Mouse (Mus musculus) neural tube, embryonic 15.5 days (tissue): ENCODE measurements at regions not wholly inside any gene's neighbourhood (a gene's known extent, or its start where the extent isn't known, plus 50 kb on each side); places are given as distances from the start of the nearest gene placed in this dataset.
"Not testable (repeated sequence)": the region's sequence is repeated elsewhere in the genome, so short reads cannot be mapped to it uniquely, and the experiment has no call there.

Experiments used
- ATAC-seq: fragments of 200-750 bp; cut with Nextera tagmentation; 2 replicates; pipeline ENCODE4 v1.8.0; 2017; ENCODE audit warnings: mild to moderate bottlenecking, moderate TSS enrichment, moderate library complexity; ENCODE audit not compliant: low FRiP score
- H3K27ac ChIP-seq: fragments of 300-500 bp; sonication (generic); replicated peaks from 2 replicates; pipeline ENCODE4 v1.5.1; 2015; ENCODE audit warnings: mild to moderate bottlenecking, inconsistent platforms
- H3K27me3 ChIP-seq: fragments of 300-500 bp; sonication (generic); replicated peaks from 2 replicates; pipeline ENCODE4 v1.6.1; 2015; ENCODE audit warnings: inconsistent platforms
- H3K36me3 ChIP-seq: fragments of 300-500 bp; sonication (generic); 2 replicates; pipeline ENCODE4 v1.6.1; 2015; ENCODE audit warnings: inconsistent platforms
- H3K4me1 ChIP-seq: fragments of 300-500 bp; sonication (generic); 2 replicates; pipeline ENCODE4 v1.6.1; 2015; ENCODE audit warnings: inconsistent platforms
- H3K4me2 ChIP-seq: fragments of 300-500 bp; sonication (generic); 2 replicates; pipeline ENCODE4 v1.6.1; 2015; ENCODE audit warnings: inconsistent platforms, mild to moderate bottlenecking, moderate library complexity
- H3K4me3 ChIP-seq: fragments of 300-500 bp; sonication (generic); replicated peaks from 2 replicates; pipeline ENCODE4 v1.5.1; 2015; ENCODE audit warnings: mild to moderate bottlenecking, inconsistent platforms
- H3K9ac ChIP-seq: fragments of 300-500 bp; sonication (generic); replicated peaks from 2 replicates; pipeline ENCODE4 v1.6.1; 2015; ENCODE audit warnings: mild to moderate bottlenecking, inconsistent platforms
- H3K9me3 ChIP-seq: fragments of 300-500 bp; sonication (generic); replicated peaks from 2 replicates; pipeline ENCODE4 v1.6.1; 2016; ENCODE audit warnings: inconsistent platforms
- WGBS: fragments of 180-500 bp; shearing (Covaris S2); methylation state at CpG from one replicate; pipeline ENCODE4 v1.1.7; 2015; ENCODE audit warnings: mixed read lengths; 5-methylcytosine and 5-hydroxymethylcytosine counted together

DNA sequence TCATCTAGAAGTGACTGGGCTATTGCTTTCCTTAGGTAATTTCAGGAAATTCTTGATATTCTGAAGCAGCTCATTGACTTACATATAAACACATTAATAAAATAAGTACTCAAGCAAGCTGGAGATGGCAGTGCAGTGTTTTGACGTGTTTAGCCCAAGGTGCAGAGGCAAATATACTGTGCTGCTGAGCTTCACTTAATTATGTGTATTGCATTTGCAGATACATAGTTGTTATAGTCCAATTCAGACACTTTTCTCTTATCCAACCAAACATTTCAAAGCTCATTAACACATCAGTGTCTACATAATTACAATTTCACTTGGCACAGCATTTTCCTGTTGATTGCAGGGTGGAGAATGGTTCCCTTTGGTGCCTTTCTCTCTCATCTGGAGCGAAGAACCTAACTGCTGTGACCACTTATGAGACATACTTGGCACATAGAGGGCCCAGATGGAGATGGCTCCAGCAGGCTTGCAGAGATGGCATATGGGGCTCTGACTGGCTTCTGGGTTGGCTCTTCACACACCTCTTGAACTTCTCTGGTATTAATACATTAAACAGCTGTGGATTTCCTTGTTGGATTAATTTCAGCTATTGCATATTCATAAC is 803.9 kb upstream of the Gm10800 start:
- no peaks in the 10 kb centered on the region for H3K4me1 ChIP-seq
- H3K27ac ChIP-seq, result no peak overlapping the region
- H3K9ac ChIP-seq, result no peak overlapping the region
- no peaks in the 10 kb centered on the region for H3K9me3 ChIP-seq
- 43% methylated on average over 2 of the region's 2 CpGs for WGBS
- no peak overlapping the region for H3K4me3 ChIP-seq
- H3K4me2 ChIP-seq, result no peak overlapping the region
- no peaks in the 10 kb centered on the region for H3K36me3 ChIP-seq
- ATAC-seq, result peak; percentile 84
- H3K27me3 ChIP-seq, result no peaks in the 10 kb centered on the region

DNA sequence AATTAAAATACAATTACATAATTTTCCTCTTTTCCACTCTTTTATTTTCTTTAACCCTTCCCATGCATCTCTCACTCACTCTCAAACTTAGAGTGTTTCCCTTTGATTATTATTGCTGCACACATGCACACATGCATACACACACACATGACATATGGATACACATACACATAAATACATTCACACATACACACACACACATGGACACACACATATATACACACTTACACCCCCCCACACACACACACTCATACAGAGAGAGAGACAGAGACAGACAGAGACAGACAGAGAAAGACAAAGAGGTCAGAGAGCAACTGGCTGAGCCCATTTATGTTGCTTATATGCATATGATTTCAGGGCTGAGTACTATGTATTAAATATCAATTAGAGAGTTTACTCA is 764.2 kb upstream of the Gm10800 start:
- no peak for ATAC-seq
- Histone ChIP-seq H3K4me1 (no peaks in the 10 kb centered on the region), H3K4me3 (no peak overlapping the region), H3K4me2 (no peak overlapping the region), H3K9ac (no peak overlapping the region), H3K9me3 (no peaks in the 10 kb centered on the region), H3K27ac (no peak overlapping the region), H3K27me3 (no peaks in the 10 kb centered on the region), H3K36me3 (no peaks in the 10 kb centered on the region)

DNA sequence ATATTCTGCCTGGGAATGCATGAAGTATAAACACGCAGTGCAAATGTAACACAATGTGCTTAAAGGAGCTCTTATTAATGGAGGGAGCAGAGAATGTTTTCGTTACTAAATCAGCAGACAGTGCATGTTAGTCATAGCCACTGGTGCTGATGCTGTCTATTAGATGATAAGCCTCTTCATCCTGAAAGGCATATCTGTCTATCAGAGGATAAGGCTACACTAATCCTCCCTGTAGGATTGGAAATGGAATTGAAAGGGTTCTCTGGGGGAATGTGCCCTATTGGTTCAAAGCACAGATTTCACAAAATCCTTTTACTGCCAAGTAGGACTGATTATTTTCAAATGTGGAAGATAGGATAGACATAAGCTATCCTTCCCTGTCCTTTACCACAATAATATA is 763.4 kb upstream of the Gm10800 start:
- H3K4me1 ChIP-seq, result no peaks in the 10 kb centered on the region
- no peaks in the 10 kb centered on the region for H3K36me3 ChIP-seq
- no peaks in the 10 kb centered on the region for H3K9me3 ChIP-seq
- no peak overlapping the region for H3K4me3 ChIP-seq
- H3K27me3 ChIP-seq, result no peaks in the 10 kb centered on the region
- H3K27ac ChIP-seq, result no peak overlapping the region
- no peak overlapping the region for H3K9ac ChIP-seq
- H3K4me2 ChIP-seq, result no peak overlapping the region
- ATAC-seq, result no peak
- WGBS, result 79% methylated on average over 2 of the region's 2 CpGs

DNA sequence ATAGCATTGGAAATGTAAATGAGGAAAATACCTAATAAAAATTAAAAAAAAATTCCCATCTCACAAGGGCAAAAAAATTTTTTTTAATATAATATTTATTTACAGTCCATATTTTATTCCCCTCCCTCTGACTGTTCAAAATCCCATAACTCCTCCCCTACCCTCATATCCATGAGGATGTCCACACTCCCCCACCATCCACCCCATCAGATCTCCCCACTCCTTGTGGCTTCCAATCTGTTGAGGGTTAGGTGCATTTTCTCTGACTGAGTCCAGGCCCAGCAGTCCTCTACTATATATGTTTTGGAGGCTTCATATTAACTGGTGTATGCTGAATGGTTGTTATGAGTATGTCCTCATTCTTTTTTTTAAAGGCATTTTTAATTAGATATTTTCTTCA is 754.5 kb upstream of the Gm10800 start:
- Histone ChIP-seq H3K4me1 (no peaks in the 10 kb centered on the region), H3K4me2 (no peak overlapping the region), H3K4me3 (no peak overlapping the region), H3K27ac (no peak overlapping the region), H3K9ac (no peak overlapping the region), H3K36me3 (no peaks in the 10 kb centered on the region), H3K9me3 (no peaks in the 10 kb centered on the region), H3K27me3 (no peaks in the 10 kb centered on the region)
- ATAC-seq, result no peak

DNA sequence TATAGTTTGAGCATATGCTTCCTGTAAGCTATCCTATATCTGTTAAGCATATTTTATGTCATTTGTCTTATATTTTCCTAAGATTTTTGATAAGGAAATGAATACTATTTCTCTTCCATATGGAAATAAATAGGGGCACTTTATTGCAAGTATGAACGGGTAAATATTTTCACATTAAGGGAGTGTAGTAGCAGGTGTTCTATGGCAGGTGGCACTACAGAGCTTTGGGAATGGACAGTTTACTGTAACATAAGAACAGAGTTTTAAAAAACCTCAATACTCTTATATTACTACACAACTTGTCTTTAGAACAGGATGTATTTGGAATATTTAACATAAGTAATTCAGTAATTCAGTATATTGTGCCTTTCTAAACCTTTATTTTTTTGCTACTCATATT is 742.4 kb upstream of the Gm10800 start:
- no peaks in the 10 kb centered on the region for H3K36me3 ChIP-seq
- WGBS, result 41% methylated on average over 1 of the region's 1 CpGs
- H3K9me3 ChIP-seq, result no peaks in the 10 kb centered on the region
- H3K4me2 ChIP-seq, result no peak overlapping the region
- ATAC-seq, result no peak
- no peak overlapping the region for H3K9ac ChIP-seq
- H3K27ac ChIP-seq, result no peak overlapping the region
- H3K4me1 ChIP-seq, result no peaks in the 10 kb centered on the region
- H3K27me3 ChIP-seq, result no peaks in the 10 kb centered on the region
- H3K4me3 ChIP-seq, result no peak overlapping the region

DNA sequence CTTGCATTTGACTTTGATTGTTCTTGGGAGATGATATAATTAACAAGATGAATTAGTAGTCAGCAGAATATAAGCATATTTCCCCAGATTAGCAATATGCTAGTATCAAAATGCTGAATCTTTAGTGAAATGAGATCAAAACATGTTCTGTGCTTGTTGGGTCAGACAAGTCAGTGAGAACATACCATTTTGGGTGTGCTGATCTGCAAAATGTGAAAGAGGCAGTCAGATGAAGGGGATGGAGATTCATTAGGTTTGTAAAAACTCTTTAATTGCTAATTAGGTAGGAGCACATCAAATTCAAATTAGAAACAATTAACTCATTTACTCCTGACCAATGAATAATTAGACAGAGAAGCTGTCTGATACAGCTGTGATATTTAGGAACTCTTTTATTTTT is 712.6 kb upstream of the Gm10800 start:
- H3K4me2 ChIP-seq, result no peak overlapping the region
- no peak overlapping the region for H3K27ac ChIP-seq
- no peak overlapping the region for H3K9ac ChIP-seq
- no peaks in the 10 kb centered on the region for H3K36me3 ChIP-seq
- ATAC-seq, result no peak
- H3K4me1 ChIP-seq, result no peaks in the 10 kb centered on the region
- no peak overlapping the region for H3K4me3 ChIP-seq
- no peaks in the 10 kb centered on the region for H3K9me3 ChIP-seq
- H3K27me3 ChIP-seq, result no peaks in the 10 kb centered on the region

DNA sequence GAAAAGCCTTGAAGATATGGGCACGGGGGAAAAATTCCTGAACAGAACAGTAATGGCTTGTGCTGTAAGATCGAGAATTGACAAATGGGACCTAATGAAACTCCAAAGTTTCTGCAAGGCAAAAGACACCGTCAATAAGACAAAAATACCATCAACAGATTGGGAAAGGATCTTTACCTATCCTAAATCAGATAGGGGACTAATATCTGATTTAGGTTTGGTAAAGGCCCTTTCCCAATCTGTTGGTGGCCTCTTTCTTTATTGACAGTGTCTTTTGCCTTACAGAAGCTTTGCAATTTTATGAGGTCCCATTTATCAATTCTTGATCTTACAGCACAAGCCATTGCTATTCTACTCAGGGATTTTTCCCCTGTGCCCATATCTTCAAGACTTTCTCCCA is 696.5 kb upstream of the Gm10800 start:
- not testable (repeated sequence) for ATAC-seq
- 80% methylated on average over 3 of the region's 3 CpGs for WGBS

DNA sequence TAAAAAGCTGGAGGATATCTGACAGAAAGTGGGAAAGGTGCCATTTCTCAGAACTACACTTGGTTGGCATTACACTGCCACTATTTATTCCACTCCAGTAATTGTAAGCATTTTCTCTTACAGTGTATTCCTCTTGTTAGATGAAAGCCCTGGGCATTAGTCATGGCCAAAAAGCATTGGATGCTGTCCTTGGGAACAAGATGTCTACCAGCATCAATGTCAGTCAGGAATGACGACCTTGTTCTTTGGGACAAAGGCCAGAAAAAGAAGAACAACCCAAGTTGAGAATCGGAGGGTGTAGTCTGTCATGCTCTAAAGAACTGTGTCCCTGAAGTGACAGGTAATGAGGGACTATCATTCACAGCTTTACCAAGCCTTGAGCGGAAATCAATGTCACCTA is 662.1 kb upstream of the Gm10800 start:
- WGBS, result 82% methylated on average over 3 of the region's 3 CpGs
- no peak overlapping the region for H3K9ac ChIP-seq
- no peaks in the 10 kb centered on the region for H3K27me3 ChIP-seq
- H3K4me2 ChIP-seq, result no peak overlapping the region
- no peak for ATAC-seq
- no peaks in the 10 kb centered on the region for H3K4me1 ChIP-seq
- no peak overlapping the region for H3K27ac ChIP-seq
- no peaks in the 10 kb centered on the region for H3K9me3 ChIP-seq
- no peak overlapping the region for H3K4me3 ChIP-seq
- H3K36me3 ChIP-seq, result no peaks in the 10 kb centered on the region

More for the DNA sequence above, 696.5 kb upstream of the Gm10800 start:
- H3K4me3 ChIP-seq, H3K27me3 ChIP-seq, H3K9me3 ChIP-seq, H3K4me2 ChIP-seq, H3K36me3 ChIP-seq, H3K9ac ChIP-seq, H3K4me1 ChIP-seq, H3K27ac ChIP-seq: not testable (repeated sequence)
